Mouse (Mus musculus) neural tube, embryonic 15.5 days (tissue): ENCODE data around the gene Vgll4. TPM values are rescaled to one million over a fixed set of nuclear protein-coding genes. Genes with fewer than 3 reads are reported as not detected.

Experiments
- ATAC-seq: fragments of 200-750 bp; cut with Nextera tagmentation; 2 replicates; pipeline ENCODE4 v1.8.0; 2017; ENCODE audit warnings: mild to moderate bottlenecking, moderate TSS enrichment, moderate library complexity; ENCODE audit not compliant: low FRiP score
- H3K27ac ChIP-seq: fragments of 300-500 bp; sonication (generic); replicated peaks from 2 replicates; pipeline ENCODE4 v1.5.1; 2015; ENCODE audit warnings: mild to moderate bottlenecking, inconsistent platforms
- H3K27me3 ChIP-seq: fragments of 300-500 bp; sonication (generic); replicated peaks from 2 replicates; pipeline ENCODE4 v1.6.1; 2015; ENCODE audit warnings: inconsistent platforms
- H3K36me3 ChIP-seq: fragments of 300-500 bp; sonication (generic); 2 replicates; pipeline ENCODE4 v1.6.1; 2015; ENCODE audit warnings: inconsistent platforms
- H3K4me1 ChIP-seq: fragments of 300-500 bp; sonication (generic); 2 replicates; pipeline ENCODE4 v1.6.1; 2015; ENCODE audit warnings: inconsistent platforms
- H3K4me2 ChIP-seq: fragments of 300-500 bp; sonication (generic); 2 replicates; pipeline ENCODE4 v1.6.1; 2015; ENCODE audit warnings: inconsistent platforms, mild to moderate bottlenecking, moderate library complexity
- H3K4me3 ChIP-seq: fragments of 300-500 bp; sonication (generic); replicated peaks from 2 replicates; pipeline ENCODE4 v1.5.1; 2015; ENCODE audit warnings: mild to moderate bottlenecking, inconsistent platforms
- H3K9ac ChIP-seq: fragments of 300-500 bp; sonication (generic); replicated peaks from 2 replicates; pipeline ENCODE4 v1.6.1; 2015; ENCODE audit warnings: mild to moderate bottlenecking, inconsistent platforms
- H3K9me3 ChIP-seq: fragments of 300-500 bp; sonication (generic); replicated peaks from 2 replicates; pipeline ENCODE4 v1.6.1; 2016; ENCODE audit warnings: inconsistent platforms
- WGBS: fragments of 180-500 bp; shearing (Covaris S2); methylation state at CpG from one replicate; pipeline ENCODE4 v1.1.7; 2015; ENCODE audit warnings: mixed read lengths; 5-methylcytosine and 5-hydroxymethylcytosine counted together
- polyA plus RNA-seq: library from polyadenylated mRNA; unstranded; fragments of >200 nt; fragmentation: Nextera tagmentation; extraction: Ambion mirVana; gene quantifications from 2 replicates; pipeline ENCODE4 v1.2.1, GENCODE M21; 2015

The Vgll4 gene
- polyA plus RNA-seq, 1 experiment from 2014 or later, result 51.4 TPM

DNA sequence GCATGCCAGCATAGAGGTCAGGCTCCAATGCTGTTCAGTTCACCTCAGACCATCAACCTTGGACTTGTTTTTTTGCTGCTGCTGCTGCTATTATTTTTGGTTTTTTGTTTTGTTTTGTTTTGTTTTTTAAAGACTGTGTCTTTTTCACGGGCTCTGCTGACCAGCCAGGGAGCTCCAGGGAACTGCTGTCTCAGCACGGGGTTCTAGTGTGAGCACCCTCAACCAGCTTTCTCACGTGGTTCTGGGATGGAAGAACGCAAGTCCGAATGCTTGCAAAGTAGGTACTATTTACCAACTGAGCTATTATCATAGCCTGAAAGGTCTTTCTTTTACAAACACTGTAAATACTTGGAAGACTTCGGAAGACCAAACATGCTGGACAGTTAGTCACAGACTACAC lies 93.2 kb downstream of the Vgll4 start:
- peaks cover 90% of the 10 kb centered on the region for H3K4me1 ChIP-seq

DNA sequence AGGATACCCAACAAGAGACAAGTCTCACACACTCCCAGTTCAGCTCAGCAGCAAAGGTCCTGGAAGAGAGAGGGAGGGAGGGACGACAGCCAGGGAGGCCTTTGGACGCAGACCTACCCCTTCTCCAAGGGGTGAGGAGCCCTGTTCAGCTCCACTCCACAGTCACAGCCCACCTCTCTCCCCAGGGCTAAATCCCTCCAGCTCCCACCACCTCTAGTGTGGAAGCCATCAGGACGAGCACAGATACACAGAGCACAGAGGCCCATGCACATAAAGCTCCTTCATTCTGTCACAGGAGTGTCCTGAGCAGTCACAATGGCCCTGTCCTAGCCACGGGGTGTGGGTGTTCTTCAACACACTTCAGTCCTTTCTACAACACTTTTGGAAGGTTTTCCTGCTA lies 93.8 kb downstream of the Vgll4 start:
- H3K4me3 ChIP-seq, result no peak overlapping the region
- H3K9me3 ChIP-seq, result no peaks in the 10 kb centered on the region
- peak overlapping the region; percentile 23; the same call in 1 of the 2 replicates for H3K9ac ChIP-seq
- no peak for ATAC-seq
- H3K27me3 ChIP-seq, result no peaks in the 10 kb centered on the region
- peaks cover 87% of the 10 kb centered on the region for H3K4me1 ChIP-seq
- peak overlapping the region; percentile 94 for H3K27ac ChIP-seq
- WGBS, result 27% methylated on average over 4 of the region's 4 CpGs
- H3K36me3 ChIP-seq, result no peaks in the 10 kb centered on the region
- no peak overlapping the region for H3K4me2 ChIP-seq

More for the DNA sequence above, 93.2 kb downstream of the Vgll4 start:
- H3K27ac ChIP-seq, result peak overlapping the region; percentile 94
- H3K4me2 ChIP-seq, result no peak overlapping the region
- no peaks in the 10 kb centered on the region for H3K36me3 ChIP-seq
- H3K9me3 ChIP-seq, result no peaks in the 10 kb centered on the region
- 66% methylated on average over 6 of the region's 6 CpGs for WGBS
- H3K9ac ChIP-seq, result no peak overlapping the region
- H3K4me3 ChIP-seq, result no peak overlapping the region
- ATAC-seq, result no peak
- no peaks in the 10 kb centered on the region for H3K27me3 ChIP-seq

DNA sequence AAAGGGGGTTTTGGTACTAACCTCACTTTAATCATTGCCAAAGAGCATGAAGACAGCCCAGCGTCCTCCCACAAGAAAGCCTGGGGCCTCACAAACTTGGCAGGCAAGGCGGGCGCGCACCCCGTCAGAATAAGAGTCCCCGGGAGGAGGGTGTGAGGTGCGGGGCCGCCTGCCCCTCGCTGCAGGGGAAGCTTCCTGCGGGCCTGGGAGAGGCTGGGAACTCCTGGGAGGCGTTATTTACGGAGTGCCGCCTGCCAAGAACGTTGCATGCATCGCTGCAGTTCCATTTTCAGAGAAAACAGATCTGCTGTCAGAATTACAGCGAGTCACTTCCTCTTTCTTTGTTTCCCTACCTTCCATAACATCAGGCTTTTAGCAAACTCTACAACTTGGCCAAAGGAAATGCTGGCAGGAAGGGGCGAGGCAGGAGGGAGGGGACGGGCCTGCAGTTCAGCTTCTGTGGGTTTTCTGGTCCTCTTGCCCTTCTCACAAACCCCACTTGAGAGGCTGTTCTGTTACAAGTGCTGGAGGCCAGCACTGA lies 94.7 kb downstream of the Vgll4 start:
- Histone ChIP-seq H3K9ac (peak overlapping the region; percentile 54), H3K27ac (peak overlapping the region; percentile 94), H3K9me3 (no peaks in the 10 kb centered on the region), H3K36me3 (no peaks in the 10 kb centered on the region), H3K27me3 (no peaks in the 10 kb centered on the region), H3K4me2 (peak overlapping the region; percentile 65), H3K4me3 (peak overlapping the region; percentile 32), H3K4me1 (peaks cover 88% of the 10 kb centered on the region)
- peak; percentile 85 for ATAC-seq
- under 1% methylated on average over 18 of the region's 18 CpGs for WGBS

DNA sequence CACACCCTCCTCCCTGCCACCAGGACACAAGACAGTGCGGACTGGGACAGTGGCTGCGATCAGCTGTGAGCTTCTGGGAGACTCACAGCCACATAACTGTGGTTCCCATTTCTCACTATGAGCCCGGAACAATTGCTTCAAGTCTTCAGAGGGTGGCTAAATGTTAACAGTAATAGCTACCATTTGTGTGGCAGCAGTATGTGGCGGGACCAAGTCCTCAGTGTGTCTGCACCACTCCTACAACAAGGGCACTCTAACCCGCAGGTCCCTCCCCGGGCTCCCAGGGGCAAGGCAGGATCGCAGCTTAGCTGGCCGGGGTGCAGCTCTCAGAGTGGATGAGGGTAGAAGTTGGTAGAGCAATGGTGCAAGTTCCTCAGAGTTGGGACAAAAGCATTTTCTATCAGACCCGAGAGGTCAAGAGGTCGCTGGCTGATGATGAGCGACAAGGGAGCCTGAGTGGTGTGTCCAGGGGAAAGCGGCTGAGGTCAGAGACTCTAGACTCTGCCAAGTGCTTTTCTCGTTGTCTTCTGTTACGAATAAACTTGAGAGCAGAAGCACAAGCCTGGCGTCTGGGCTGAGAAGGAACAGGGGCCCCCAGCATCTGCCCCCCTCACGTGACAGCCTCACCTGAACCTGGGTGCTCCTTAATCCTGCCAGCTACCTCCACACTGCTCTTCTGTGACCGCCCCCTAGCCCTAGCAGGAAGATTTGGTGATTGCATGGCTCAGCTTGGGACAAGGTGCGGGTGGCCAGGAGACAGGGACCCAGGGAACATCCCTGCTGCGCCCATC lies 95.5 kb downstream of the Vgll4 start:
- H3K9ac ChIP-seq, result peak overlapping the region; percentile 54
- peak overlapping the region; percentile 65 for H3K4me2 ChIP-seq
- 7% methylated on average over 19 of the region's 19 CpGs for WGBS
- no peaks in the 10 kb centered on the region for H3K27me3 ChIP-seq
- no peaks in the 10 kb centered on the region for H3K36me3 ChIP-seq
- peak overlapping the region; percentile 32 for H3K4me3 ChIP-seq
- H3K4me1 ChIP-seq, result peaks cover 88% of the 10 kb centered on the region
- H3K27ac ChIP-seq, result peak overlapping the region; percentile 94
- ATAC-seq, result peak; percentile 45
- H3K9me3 ChIP-seq, result no peaks in the 10 kb centered on the region

- Histone ChIP-seq H3K4me3 (peak overlapping the region; percentile 32), H3K9ac (peak overlapping the region; percentile 32; the same call in 1 of the 2 replicates), H3K9me3 (no peaks in the 10 kb centered on the region), H3K4me1 (peaks cover 88% of the 10 kb centered on the region), H3K4me2 (peak overlapping the region; percentile 65), H3K27ac (peak overlapping the region; percentile 94), H3K36me3 (no peaks in the 10 kb centered on the region), H3K27me3 (no peaks in the 10 kb centered on the region)
- ATAC-seq, result no peak
- WGBS, result 73% methylated on average over 3 of the region's 3 CpGs
Observed at GRCm38 (mm10) chr6:114873808-114874137, 96.0 kb downstream of the Vgll4 start.

- Histone ChIP-seq H3K4me3 (no peak overlapping the region), H3K27me3 (no peaks in the 10 kb centered on the region), H3K4me2 (no peak overlapping the region), H3K36me3 (no peaks in the 10 kb centered on the region), H3K4me1 (peaks cover 72% of the 10 kb centered on the region), H3K9me3 (no peaks in the 10 kb centered on the region), H3K27ac (no peak overlapping the region), H3K9ac (no peak overlapping the region)
- 91% methylated on average over 14 of the region's 14 CpGs for WGBS
- ATAC-seq, result no peak
Observed at GRCm38 (mm10) chr6:114871010-114871660, 98.7 kb downstream of the Vgll4 start.

DNA sequence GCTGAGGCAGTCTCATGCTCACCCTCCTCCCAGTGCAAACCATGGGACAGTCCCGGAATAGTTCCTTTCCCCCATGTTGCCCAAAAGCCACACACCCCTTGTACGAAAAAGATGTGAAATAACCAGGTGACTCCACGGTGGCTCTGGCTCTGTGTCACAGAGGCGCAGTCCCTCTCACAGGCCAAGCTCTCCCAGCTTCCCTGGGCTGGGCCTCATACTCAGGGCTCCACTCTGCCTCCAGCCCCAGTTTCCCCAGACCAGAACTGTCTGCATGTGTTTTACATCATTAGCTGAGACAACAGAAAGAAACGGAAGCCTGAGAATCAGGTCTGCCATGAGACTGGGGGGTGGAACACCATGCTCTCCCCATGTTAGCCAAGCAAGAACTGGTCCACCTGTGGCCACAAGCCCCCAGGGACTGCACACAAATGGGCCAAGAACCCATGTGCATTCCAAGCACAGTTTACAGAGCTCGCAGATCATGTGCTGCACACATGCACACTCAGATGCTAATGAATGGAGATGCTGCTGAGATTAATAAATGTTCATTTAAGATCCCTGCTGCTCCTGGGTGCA lies 100.2 kb downstream of the Vgll4 start:
- no peaks in the 10 kb centered on the region for H3K36me3 ChIP-seq
- peak; percentile 22; the same call in 1 of the 2 replicates for ATAC-seq
- H3K27ac ChIP-seq, result peak overlapping the region; percentile 33
- H3K9ac ChIP-seq, result no peak overlapping the region
- H3K4me1 ChIP-seq, result peaks cover 56% of the 10 kb centered on the region
- no peaks in the 10 kb centered on the region for H3K9me3 ChIP-seq
- WGBS, result 61% methylated on average over 6 of the region's 6 CpGs
- no peak overlapping the region for H3K4me3 ChIP-seq
- H3K4me2 ChIP-seq, result no peak overlapping the region
- H3K27me3 ChIP-seq, result no peaks in the 10 kb centered on the region

DNA sequence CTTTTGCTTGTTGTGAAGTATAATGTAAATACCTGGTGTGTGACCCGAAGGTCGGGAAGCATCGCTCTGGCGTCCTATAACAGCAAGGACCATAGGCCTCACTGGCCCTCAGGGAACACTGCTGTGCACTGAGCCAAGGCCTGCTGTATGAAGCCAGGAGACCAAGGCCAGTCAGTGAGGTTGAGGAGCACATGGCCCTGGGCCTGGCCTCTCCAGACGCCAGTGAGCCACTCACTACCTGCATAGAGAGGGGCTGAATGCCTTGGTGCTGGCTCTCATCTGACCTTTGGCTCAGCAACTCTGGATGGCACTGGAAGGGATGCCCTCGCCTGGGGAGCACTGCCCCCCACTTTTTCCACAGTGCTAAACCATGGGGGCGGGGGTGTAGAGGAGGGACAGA lies 101.1 kb downstream of the Vgll4 start:
- Histone ChIP-seq H3K27me3 (no peaks in the 10 kb centered on the region), H3K4me2 (no peak overlapping the region), H3K4me1 (peaks cover 51% of the 10 kb centered on the region), H3K4me3 (no peak overlapping the region), H3K27ac (no peak overlapping the region), H3K9me3 (no peaks in the 10 kb centered on the region), H3K36me3 (0 out of 2 replicates have a peak, but pooled peaks cover 1% of the 10 kb centered on the region), H3K9ac (no peak overlapping the region)
- 79% methylated on average over 7 of the region's 7 CpGs for WGBS
- ATAC-seq, result peak; percentile 28

GRCm38 (mm10) chr6:114866619-114867018 lies 103.2 kb downstream of the Vgll4 start:
- Histone ChIP-seq H3K27ac (no peak overlapping the region), H3K9me3 (no peaks in the 10 kb centered on the region), H3K9ac (no peak overlapping the region), H3K36me3 (0 out of 2 replicates have a peak, but pooled peaks cover 7% of the 10 kb centered on the region), H3K4me3 (no peak overlapping the region), H3K27me3 (no peaks in the 10 kb centered on the region), H3K4me2 (no peak overlapping the region), H3K4me1 (peaks cover 36% of the 10 kb centered on the region)
- no peak for ATAC-seq
- 91% methylated on average over 4 of the region's 4 CpGs for WGBS

DNA sequence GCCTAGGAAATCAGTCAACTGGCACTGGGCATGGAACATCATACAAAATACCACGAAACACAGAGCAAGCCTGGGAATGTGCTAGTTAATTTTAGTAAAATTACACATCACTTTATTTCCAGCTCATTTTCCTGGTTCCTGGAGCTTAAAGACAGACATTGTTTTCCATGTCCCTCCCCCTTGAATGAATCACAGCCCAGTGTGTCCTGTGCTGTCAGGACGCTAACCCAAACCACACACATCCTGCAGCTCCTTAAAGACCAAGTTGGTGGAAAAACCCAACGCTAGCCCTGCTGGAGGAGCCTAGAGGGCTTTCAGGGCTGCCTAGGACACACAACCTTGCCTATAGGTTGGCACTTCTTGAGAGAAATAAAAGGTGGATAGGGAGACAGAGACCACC lies 103.7 kb downstream of the Vgll4 start:
- no peak overlapping the region for H3K9ac ChIP-seq
- WGBS, result 84% methylated on average over 3 of the region's 3 CpGs
- no peak for ATAC-seq
- no peak overlapping the region for H3K27ac ChIP-seq
- no peak overlapping the region for H3K4me2 ChIP-seq
- no peak overlapping the region for H3K4me3 ChIP-seq
- H3K27me3 ChIP-seq, result no peaks in the 10 kb centered on the region
- peaks cover 13% of the 10 kb centered on the region; the same call in 1 of the 2 replicates for H3K36me3 ChIP-seq
- H3K4me1 ChIP-seq, result peaks cover 35% of the 10 kb centered on the region
- H3K9me3 ChIP-seq, result no peaks in the 10 kb centered on the region

GRCm38 (mm10) chr6:114864421-114864820 lies 105.4 kb downstream of the Vgll4 start:
- no peaks in the 10 kb centered on the region for H3K9me3 ChIP-seq
- H3K9ac ChIP-seq, result no peak overlapping the region
- H3K4me1 ChIP-seq, result peaks cover 19% of the 10 kb centered on the region
- ATAC-seq, result no peak
- H3K4me2 ChIP-seq, result no peak overlapping the region
- WGBS, result 84% methylated on average over 8 of the region's 8 CpGs
- no peak overlapping the region for H3K27ac ChIP-seq
- H3K36me3 ChIP-seq, result peaks cover 19% of the 10 kb centered on the region; the same call in 1 of the 2 replicates
- no peak overlapping the region for H3K4me3 ChIP-seq
- no peaks in the 10 kb centered on the region for H3K27me3 ChIP-seq
